Mouse (Mus musculus): ENCODE results near the gene Nemp1. TPM values are rescaled to one million over a fixed set of nuclear protein-coding genes. Genes with fewer than 3 reads are reported as not detected.

Nemp1 gene
- polyA plus RNA-seq, 1 experiment from 2014 or later = 11.2 TPM

- peaks cover 43% of the 10 kb centered on the region for H3K36me3 ChIP-seq (ENCODE audit: control insufficient read depth, insufficient read depth, low read length)
Observed at GRCm38 (mm10) chr10:127745886-127746285, 79.2 kb downstream of the Nemp1 start.

DNA sequence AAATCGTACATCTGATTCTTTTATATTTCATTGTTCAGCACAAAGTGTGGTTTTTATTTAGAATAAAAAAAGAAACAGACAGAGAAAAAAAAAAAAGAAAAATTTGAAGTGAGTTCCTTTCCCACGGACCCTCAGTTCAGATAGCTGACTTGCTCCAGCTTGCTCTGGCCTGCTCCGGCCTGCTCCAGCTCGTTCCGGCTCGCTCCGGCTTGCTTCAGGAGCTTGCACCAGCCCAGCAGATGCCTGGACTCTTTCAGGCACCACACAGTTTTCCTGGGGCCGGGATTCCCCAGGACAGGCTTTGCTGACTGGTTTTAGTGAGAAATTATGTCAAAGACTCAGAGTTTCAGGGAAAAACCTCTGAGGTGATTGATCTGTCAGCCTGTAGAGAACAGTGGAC is 80.6 kb downstream of the Nemp1 start:
- DNase-seq (ENCODE audit: low spot score) = no peak
- no peak overlapping the region for H3K4me2 ChIP-seq
- no peak overlapping the region for H3K27ac ChIP-seq (ENCODE audit: low read depth, low read length)
- H3K9ac ChIP-seq (ENCODE audit: low read depth, low read length) = no peak overlapping the region
- no peaks in the 10 kb centered on the region for H3K27me3 ChIP-seq (replicated peaks; ENCODE audit: control insufficient read depth, insufficient read depth, low read length)
- no peaks in the 10 kb centered on the region for H3K9me3 ChIP-seq (ENCODE audit: control insufficient read depth, low read length)
- H3K36me3 ChIP-seq (ENCODE audit: control insufficient read depth, insufficient read depth, low read length) = peaks cover 36% of the 10 kb centered on the region
- no peak overlapping the region for H3K4me3 ChIP-seq (ENCODE audit: low read depth, low read length)
- peaks cover 18% of the 10 kb centered on the region for H3K4me1 ChIP-seq (replicated peaks; ENCODE audit: control insufficient read depth, insufficient read depth, low read length)
- WGBS = 87% methylated on average over 8 of the region's 8 CpGs
- no peak for ATAC-seq (replicated peaks; ENCODE audit: low FRiP score)

More at GRCm38 (mm10) chr10:127745886-127746285, 79.2 kb downstream of the Nemp1 start:
- Histone ChIP-seq H3K9me3 (ENCODE audit: control insufficient read depth, low read length) (no peaks in the 10 kb centered on the region), H3K4me1 (replicated peaks; ENCODE audit: control insufficient read depth, insufficient read depth, low read length) (peaks cover 14% of the 10 kb centered on the region), H3K4me3 (ENCODE audit: low read depth, low read length) (no peak overlapping the region), H3K4me2 (no peak overlapping the region), H3K9ac (ENCODE audit: low read depth, low read length) (no peak overlapping the region), H3K27me3 (replicated peaks; ENCODE audit: control insufficient read depth, insufficient read depth, low read length) (no peaks in the 10 kb centered on the region), H3K27ac (ENCODE audit: low read depth, low read length) (no peak overlapping the region)
- ATAC-seq (replicated peaks; ENCODE audit: low FRiP score) = no peak
- WGBS = 60% methylated on average over 5 of the region's 5 CpGs
- DNase-seq (ENCODE audit: low spot score) = no peak

- no peaks in the 10 kb centered on the region for H3K27me3 ChIP-seq (replicated peaks; ENCODE audit: control insufficient read depth, insufficient read depth, low read length)
- peak overlapping the region; percentile 54 for H3K27ac ChIP-seq (ENCODE audit: low read depth, low read length)
- peaks cover 19% of the 10 kb centered on the region for H3K36me3 ChIP-seq (ENCODE audit: control insufficient read depth, insufficient read depth, low read length)
- no peak overlapping the region for H3K9ac ChIP-seq (ENCODE audit: low read depth, low read length)
- DNase-seq (ENCODE audit: low spot score) = no peak
- 15% methylated on average over 7 of the region's 8 CpGs for WGBS
- H3K4me3 ChIP-seq (ENCODE audit: low read depth, low read length) = peak overlapping the region; percentile 23
- H3K4me1 ChIP-seq (replicated peaks; ENCODE audit: control insufficient read depth, insufficient read depth, low read length) = peaks cover 18% of the 10 kb centered on the region
- peak overlapping the region; percentile 46 for H3K4me2 ChIP-seq
- ATAC-seq (replicated peaks; ENCODE audit: low FRiP score) = peak; percentile 44
- no peaks in the 10 kb centered on the region for H3K9me3 ChIP-seq (ENCODE audit: control insufficient read depth, low read length)
Observed at GRCm38 (mm10) chr10:127748847-127749612, 82.3 kb downstream of the Nemp1 start.

DNA sequence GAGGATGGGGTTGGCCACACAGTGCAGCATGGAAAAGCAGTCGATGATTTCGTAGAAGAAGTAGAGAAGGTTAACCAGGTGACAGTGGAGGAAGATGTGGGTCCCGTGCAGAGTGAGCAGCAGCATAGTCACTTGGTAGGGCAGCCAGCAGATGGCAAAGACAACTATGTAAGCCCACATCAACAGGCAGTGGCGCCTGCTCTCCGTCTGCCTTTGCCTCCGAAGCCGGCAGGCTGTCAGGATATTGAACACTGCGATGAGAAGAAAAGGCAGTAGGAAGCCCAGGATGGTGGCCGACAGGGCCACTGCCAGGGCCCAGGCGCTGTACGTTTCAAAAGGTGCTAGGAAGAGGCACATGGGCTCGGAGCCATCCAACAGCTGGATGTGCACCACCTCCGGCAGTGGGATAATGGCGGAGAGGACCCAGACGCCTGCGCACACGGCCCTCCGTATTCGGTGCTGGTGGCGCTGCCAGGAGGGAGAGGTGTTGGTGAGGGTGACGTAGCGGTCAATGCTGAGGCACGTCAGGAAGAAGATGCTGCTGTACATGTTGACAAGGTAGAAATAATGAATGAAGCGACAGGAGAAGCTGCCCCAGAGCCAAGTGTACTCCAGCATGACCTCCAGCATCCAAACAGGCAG is 83.6 kb downstream of the Nemp1 start:
- no peak overlapping the region for H3K9ac ChIP-seq (ENCODE audit: low read depth, low read length)
- H3K27ac ChIP-seq (ENCODE audit: low read depth, low read length) = peak overlapping the region; percentile 51; the same call in 1 of the 2 replicates
- H3K4me2 ChIP-seq = peak overlapping the region; percentile 46
- 52% methylated on average over 24 of the region's 24 CpGs for WGBS
- H3K9me3 ChIP-seq (ENCODE audit: control insufficient read depth, low read length) = no peaks in the 10 kb centered on the region
- H3K27me3 ChIP-seq (replicated peaks; ENCODE audit: control insufficient read depth, insufficient read depth, low read length) = no peaks in the 10 kb centered on the region
- peak overlapping the region; percentile 23 for H3K4me3 ChIP-seq (ENCODE audit: low read depth, low read length)
- ATAC-seq (replicated peaks; ENCODE audit: low FRiP score) = no peak
- H3K36me3 ChIP-seq (ENCODE audit: control insufficient read depth, insufficient read depth, low read length) = peaks cover 12% of the 10 kb centered on the region
- no peak for DNase-seq (ENCODE audit: low spot score)
- peaks cover 26% of the 10 kb centered on the region for H3K4me1 ChIP-seq (replicated peaks; ENCODE audit: control insufficient read depth, insufficient read depth, low read length)

Other genes starting within 250 kb of the Nemp1 start
- gene Stac3, start 165.2 kb upstream of the Nemp1 start, polyA plus RNA-seq (2014; fragmentation: Nextera tagmentation; extraction: Ambion mirVana) = 0.32 and 0.39 TPM in 2 replicates
- 34.2 TPM in 2 replicates for gene Ndufa4l2, start 151.9 kb upstream of the Nemp1 start, polyA plus RNA-seq (2014; fragmentation: Nextera tagmentation; extraction: Ambion mirVana)
- gene Shmt2, start 144.5 kb upstream of the Nemp1 start, polyA plus RNA-seq (2014; fragmentation: Nextera tagmentation; extraction: Ambion mirVana) = 261 and 286 TPM in 2 replicates
- gene Nxph4, start 132.3 kb upstream of the Nemp1 start, polyA plus RNA-seq (2014; fragmentation: Nextera tagmentation; extraction: Ambion mirVana) = 0.56 TPM in 1 of 2 replicates, not detected in the other
- 35.7 and 36.8 TPM in 2 replicates for gene Lrp1, start 45.8 kb upstream of the Nemp1 start, polyA plus RNA-seq (2014; fragmentation: Nextera tagmentation; extraction: Ambion mirVana)
- 28.7 TPM in 2 replicates for gene Stat6, start 23.9 kb upstream of the Nemp1 start, polyA plus RNA-seq (2014; fragmentation: Nextera tagmentation; extraction: Ambion mirVana)
- gene Nab2, start 1.7 kb downstream of the Nemp1 start, polyA plus RNA-seq (2014; fragmentation: Nextera tagmentation; extraction: Ambion mirVana) = 5.7 and 5.8 TPM in 2 replicates
- 0.14 TPM in 1 of 2 replicates, not detected in the other for gene Myo1a, start 38.3 kb downstream of the Nemp1 start, polyA plus RNA-seq (2014; fragmentation: Nextera tagmentation; extraction: Ambion mirVana)
- 11.2 and 16.0 TPM in 2 replicates for gene Tac2, start 57.6 kb downstream of the Nemp1 start, polyA plus RNA-seq (2014; fragmentation: Nextera tagmentation; extraction: Ambion mirVana)
- 2.6 and 2.8 TPM in 2 replicates for gene Zbtb39, start 72.6 kb downstream of the Nemp1 start, polyA plus RNA-seq (2014; fragmentation: Nextera tagmentation; extraction: Ambion mirVana)
- gene Gpr182, start 84.8 kb downstream of the Nemp1 start, polyA plus RNA-seq (2014; fragmentation: Nextera tagmentation; extraction: Ambion mirVana) = 5.0 TPM in 2 replicates
- 0.17 and 0.22 TPM in 2 replicates for gene Rdh1, start 92.8 kb downstream of the Nemp1 start, polyA plus RNA-seq (2014; fragmentation: Nextera tagmentation; extraction: Ambion mirVana)
- gene Rdh16f1, start 92.9 kb downstream of the Nemp1 start, polyA plus RNA-seq (2014; fragmentation: Nextera tagmentation; extraction: Ambion mirVana) = 0.19 and 0.22 TPM in 2 replicates
- gene Rdh9, start 109.5 kb downstream of the Nemp1 start, polyA plus RNA-seq (2014; fragmentation: Nextera tagmentation; extraction: Ambion mirVana) = not detected in 2 replicates
- gene Rdh16, start 134.3 kb downstream of the Nemp1 start, polyA plus RNA-seq (2014; fragmentation: Nextera tagmentation; extraction: Ambion mirVana) = not detected in 2 replicates
- gene Rdh19, start 183.0 kb downstream of the Nemp1 start, polyA plus RNA-seq (2014; fragmentation: Nextera tagmentation; extraction: Ambion mirVana) = not detected in 2 replicates
- not detected in 2 replicates for gene Rdh16f2, start 199.6 kb downstream of the Nemp1 start, polyA plus RNA-seq (2014; fragmentation: Nextera tagmentation; extraction: Ambion mirVana)
- 0.14 TPM in 1 of 2 replicates, not detected in the other for gene Rdh7, start 221.9 kb downstream of the Nemp1 start, polyA plus RNA-seq (2014; fragmentation: Nextera tagmentation; extraction: Ambion mirVana)
- gene Sdr9c7, start 231.6 kb downstream of the Nemp1 start, polyA plus RNA-seq (2014; fragmentation: Nextera tagmentation; extraction: Ambion mirVana) = not detected in 2 replicates